Mouse (Mus musculus) stomach, postnatal 0 days (tissue): ENCODE data around the gene Nbea. TPM values are rescaled to one million over a fixed set of nuclear protein-coding genes. Genes with fewer than 3 reads are reported as not detected.

Experiments used
- ATAC-seq: fragments of 200-750 bp; cut with Nextera tagmentation; 2 replicates; pipeline ENCODE4 v1.8.0; 2017; ENCODE audit not compliant: low FRiP score, low TSS enrichment
- DNase-seq: peaks from one replicate; pipeline ENCODE4 v3.0.0-alpha.2; 2016; ENCODE audit warnings: low spot score
- H3K27ac ChIP-seq: fragments of 300-500 bp; sonication (generic); replicated peaks from 2 replicates; pipeline ENCODE4 v1.5.1; 2014; ENCODE audit warnings: mild to moderate bottlenecking, control low read depth
- H3K27me3 ChIP-seq: fragments of 300-500 bp; sonication (generic); 2 replicates; pipeline ENCODE4 v1.6.1; 2014; ENCODE audit warnings: low read length; ENCODE audit not compliant: control insufficient read depth, insufficient read depth
- H3K36me3 ChIP-seq: fragments of 300-500 bp; sonication (generic); 2 replicates; pipeline ENCODE4 v1.6.1; 2014; ENCODE audit warnings: low read length, mixed read lengths; ENCODE audit not compliant: control insufficient read depth, insufficient read depth
- H3K4me1 ChIP-seq: fragments of 300-500 bp; sonication (generic); replicated peaks from 2 replicates; pipeline ENCODE4 v1.6.1; 2014; ENCODE audit warnings: antibody characterized with exemption; ENCODE audit not compliant: control insufficient read depth, insufficient read depth
- H3K4me2 ChIP-seq: fragments of 300-500 bp; sonication (generic); replicated peaks from 2 replicates; pipeline ENCODE4 v1.6.1; 2014; ENCODE audit warnings: low read depth, mild to moderate bottlenecking, control low read depth, moderate library complexity
- H3K4me3 ChIP-seq: fragments of 300-500 bp; sonication (generic); 2 replicates; pipeline ENCODE4 v1.5.1; 2014; ENCODE audit warnings: low read depth, low read length, control low read depth
- H3K9ac ChIP-seq: fragments of 300-500 bp; sonication (generic); 2 replicates; pipeline ENCODE4 v1.6.1; 2014; ENCODE audit warnings: mild to moderate bottlenecking, low read length, control low read depth, mixed read lengths
- H3K9me3 ChIP-seq: fragments of 300-500 bp; sonication (generic); 2 replicates; pipeline ENCODE4 v1.6.1; 2016; ENCODE audit warnings: low read length; ENCODE audit not compliant: control insufficient read depth
- CTCF ChIP-seq: IDR thresholded peaks from 2 replicates; pipeline ENCODE4 v1.5.1; 2016; ENCODE audit warnings: antibody characterized with exemption, low read depth, mild to moderate bottlenecking, moderate library complexity
- EP300 ChIP-seq: optimal IDR thresholded peaks from 2 replicates; pipeline ENCODE3; 2016; ENCODE audit warnings: antibody characterized with exemption
- WGBS: fragments of 180-500 bp; shearing (Covaris S2); extraction: QIAGEN DNeasy Blood & Tissue Kit; methylation state at CpG from one replicate; pipeline ENCODE4 v1.1.7; 2014; 5-methylcytosine and 5-hydroxymethylcytosine counted together
- polyA plus RNA-seq: library from polyadenylated mRNA; unstranded; fragments of >200 nt; fragmentation: Nextera tagmentation; extraction: Ambion mirVana; gene quantifications from 2 replicates; pipeline ENCODE4 v1.2.1, GENCODE M21; 2015

Nbea gene
- polyA plus RNA-seq, 1 experiment from 2014 or later: 4.3 TPM

DNA sequence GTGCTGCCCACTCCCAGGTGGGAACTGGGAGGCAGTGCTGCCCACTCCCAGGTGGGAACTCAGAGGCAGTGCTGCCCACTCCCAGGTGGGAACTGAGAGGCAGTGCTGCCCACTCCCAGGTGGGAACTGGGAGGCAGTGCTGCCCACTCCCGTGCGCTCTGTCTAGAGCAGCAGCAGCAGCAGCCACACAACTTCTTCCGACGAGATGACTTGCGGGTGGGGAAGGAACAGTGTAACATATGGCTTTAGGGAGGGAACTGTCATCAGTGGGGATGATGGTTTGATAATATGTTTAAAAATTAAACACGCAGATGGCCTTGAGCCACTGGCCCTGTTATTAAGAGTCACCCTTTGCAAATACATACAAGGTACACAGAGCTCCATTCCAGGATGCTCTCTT is 496.5 kb downstream of the Nbea start:
- Histone ChIP-seq H3K4me1 (no peaks in the 10 kb centered on the region), H3K9ac (no peak overlapping the region), H3K4me3 (no peak overlapping the region), H3K36me3 (no peaks in the 10 kb centered on the region), H3K27me3 (no peaks in the 10 kb centered on the region), H3K27ac (no peak overlapping the region), H3K4me2 (no peak overlapping the region), H3K9me3 (no peaks in the 10 kb centered on the region)
- TF ChIP-seq CTCF: no peak
- TF ChIP-seq EP300: no peak
- ATAC-seq (no peak), DNase-seq (no peak)
- 69% methylated on average over 6 of the region's 6 CpGs for WGBS

DNA sequence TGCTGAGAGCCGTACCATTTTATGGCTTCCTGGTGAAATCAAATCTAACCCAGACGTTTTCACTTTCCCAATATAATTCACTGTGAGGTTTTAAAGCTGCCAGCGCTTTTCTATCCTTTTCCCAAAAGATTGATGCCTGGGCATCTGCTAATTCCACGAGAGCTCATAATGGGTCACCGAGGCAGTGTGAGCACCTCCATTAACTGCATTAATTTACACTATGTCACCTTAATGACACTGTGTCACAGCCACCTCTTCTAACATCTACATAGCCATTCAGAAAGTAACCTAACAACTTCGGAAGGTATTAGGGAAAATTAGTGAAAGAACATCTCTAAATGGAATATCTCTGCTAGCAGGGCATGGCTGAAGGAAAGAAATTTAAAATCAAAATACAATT is 497.9 kb downstream of the Nbea start:
- H3K9me3 ChIP-seq: no peaks in the 10 kb centered on the region
- ATAC-seq (no peak), DNase-seq (no peak)
- no peak overlapping the region for H3K4me2 ChIP-seq
- H3K4me1 ChIP-seq: no peaks in the 10 kb centered on the region
- H3K36me3 ChIP-seq: no peaks in the 10 kb centered on the region
- no peak overlapping the region for H3K9ac ChIP-seq
- WGBS: 70% methylated on average over 6 of the region's 6 CpGs
- no peaks in the 10 kb centered on the region for H3K27me3 ChIP-seq
- no peak overlapping the region for H3K27ac ChIP-seq
- no peak overlapping the region for H3K4me3 ChIP-seq
- no peak for TF ChIP-seq EP300
- TF ChIP-seq CTCF: no peak

DNA sequence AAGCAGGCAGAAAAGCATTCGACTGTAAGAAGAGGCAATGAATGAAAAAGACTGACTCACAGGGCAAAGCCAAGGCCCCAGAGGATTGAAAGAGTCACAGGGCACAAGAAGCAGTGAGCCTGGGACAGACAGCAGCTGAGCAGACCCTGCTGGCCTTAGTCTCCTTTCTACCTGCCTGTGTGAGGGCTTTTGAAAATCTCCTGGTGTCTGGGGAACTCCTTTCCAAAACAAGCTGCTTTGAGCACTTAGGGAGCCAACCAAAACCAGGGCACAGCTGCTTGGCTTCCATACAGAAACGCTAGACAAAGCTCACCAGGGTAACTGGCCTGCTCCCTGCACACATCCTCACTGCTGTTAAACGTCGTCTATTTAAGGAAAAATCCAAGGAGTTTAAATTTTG is 498.6 kb downstream of the Nbea start:
- no peak for ATAC-seq
- DNase-seq: no peak
- Histone ChIP-seq H3K36me3 (no peaks in the 10 kb centered on the region), H3K9me3 (no peaks in the 10 kb centered on the region), H3K9ac (no peak overlapping the region), H3K4me3 (no peak overlapping the region), H3K4me2 (no peak overlapping the region), H3K27me3 (no peaks in the 10 kb centered on the region), H3K27ac (no peak overlapping the region), H3K4me1 (no peaks in the 10 kb centered on the region)
- WGBS: 46% methylated on average over 4 of the region's 4 CpGs
- TF ChIP-seq EP300 (no peak), CTCF (no peak)

DNA sequence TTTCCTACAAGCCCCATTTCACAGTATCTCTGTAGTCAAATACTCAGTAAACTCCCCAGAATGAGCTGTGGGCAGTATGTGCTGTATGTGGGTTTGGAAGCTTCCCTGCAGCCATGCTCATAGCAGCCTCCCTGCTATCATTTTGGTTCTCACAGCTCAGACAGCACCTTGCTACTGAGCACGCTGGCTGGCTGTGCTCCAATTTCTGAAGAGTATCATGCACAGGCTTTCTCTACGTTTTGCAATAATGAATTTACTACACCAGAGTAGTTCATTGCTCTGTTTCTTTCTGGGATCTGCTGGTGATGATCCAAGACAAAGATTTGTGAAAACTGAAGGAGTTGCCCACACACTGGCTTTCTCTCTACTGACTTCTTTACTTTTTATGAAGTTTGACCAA is 505.8 kb downstream of the Nbea start:
- no peak for TF ChIP-seq EP300
- TF ChIP-seq CTCF: no peak
- H3K27me3 ChIP-seq: no peaks in the 10 kb centered on the region
- no peaks in the 10 kb centered on the region for H3K9me3 ChIP-seq
- no peak overlapping the region for H3K4me2 ChIP-seq
- DNase-seq: no peak
- no peak for ATAC-seq
- H3K9ac ChIP-seq: no peak overlapping the region
- no peaks in the 10 kb centered on the region for H3K4me1 ChIP-seq
- H3K27ac ChIP-seq: no peak overlapping the region
- H3K36me3 ChIP-seq: no peaks in the 10 kb centered on the region
- 71% methylated on average over 2 of the region's 2 CpGs for WGBS
- H3K4me3 ChIP-seq: no peak overlapping the region

DNA sequence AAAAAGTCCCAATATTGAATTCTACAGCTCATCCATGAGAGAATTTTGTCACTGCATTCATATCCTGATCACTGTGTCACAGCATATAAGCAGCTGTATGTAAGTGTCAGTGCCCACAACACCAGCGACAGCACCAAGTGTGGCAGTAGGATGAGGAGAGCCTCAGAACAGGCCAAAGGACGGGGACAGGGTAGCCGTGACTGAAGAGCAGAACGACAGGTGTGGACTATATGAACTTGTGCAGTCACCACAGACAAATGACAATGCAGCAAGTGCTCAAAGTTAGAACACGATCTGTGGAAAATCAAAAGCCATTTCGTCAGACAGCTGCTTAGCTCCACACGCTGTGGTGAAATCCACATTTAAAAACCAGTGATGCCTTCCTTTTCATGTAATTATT is 509.3 kb downstream of the Nbea start:
- H3K9ac ChIP-seq: no peak overlapping the region
- ATAC-seq (no peak), DNase-seq (no peak)
- no peak for TF ChIP-seq EP300
- TF ChIP-seq CTCF: no peak
- no peak overlapping the region for H3K4me2 ChIP-seq
- no peak overlapping the region for H3K27ac ChIP-seq
- no peak overlapping the region for H3K4me3 ChIP-seq
- no peaks in the 10 kb centered on the region for H3K4me1 ChIP-seq
- H3K36me3 ChIP-seq: no peaks in the 10 kb centered on the region
- WGBS: 76% methylated on average over 7 of the region's 7 CpGs
- H3K9me3 ChIP-seq: no peaks in the 10 kb centered on the region
- no peaks in the 10 kb centered on the region for H3K27me3 ChIP-seq

DNA sequence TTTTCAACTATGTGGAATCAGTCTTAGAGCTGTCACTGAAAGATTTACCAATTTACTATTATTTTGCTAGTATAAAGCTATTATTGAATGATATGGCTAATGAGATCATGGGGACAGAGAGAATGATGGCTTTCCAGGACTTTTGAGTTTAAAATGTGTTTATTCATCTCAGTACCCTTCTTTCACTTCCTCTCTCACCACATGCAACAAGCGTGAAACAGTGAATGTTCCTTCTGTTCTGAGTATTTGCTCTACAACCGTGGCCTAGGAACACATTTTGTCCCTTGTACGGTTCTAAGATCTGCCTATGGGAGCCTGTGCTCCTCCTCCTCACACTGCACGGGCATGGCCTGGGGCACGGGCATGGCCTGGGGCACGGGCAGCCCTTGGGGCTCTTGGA is 516.5 kb downstream of the Nbea start:
- no peak for DNase-seq
- Histone ChIP-seq H3K4me3 (no peak overlapping the region), H3K4me1 (no peaks in the 10 kb centered on the region), H3K9ac (no peak overlapping the region), H3K36me3 (no peaks in the 10 kb centered on the region), H3K4me2 (no peak overlapping the region), H3K9me3 (no peaks in the 10 kb centered on the region), H3K27ac (no peak overlapping the region), H3K27me3 (no peaks in the 10 kb centered on the region)
- no peak for ATAC-seq
- TF ChIP-seq EP300 (no peak), CTCF (no peak)
- 71% methylated on average over 6 of the region's 6 CpGs for WGBS
